Mouse (Mus musculus) heart, adult 2 months (tissue): ENCODE measurements at regions not wholly inside any gene's neighbourhood (a gene's known extent, or its start where the extent isn't known, plus 50 kb on each side); places are given as distances from the start of the nearest gene placed in this dataset.

ENCODE experiments used
- EP300 ChIP-seq: fragments of 200-500 bp; IDR thresholded peaks from 2 replicates; pipeline ENCODE4 v1.6.1; 2011; ENCODE audit warnings: low read depth, low read length, control low read depth; ENCODE audit not compliant: insufficient read depth
- POLR2A ChIP-seq: fragments of 200-500 bp; IDR thresholded peaks from 2 replicates; pipeline ENCODE4 v1.6.1; 2011; ENCODE audit warnings: mild to moderate bottlenecking, low read depth, low read length, control low read depth; ENCODE audit not compliant: insufficient read depth

DNA sequence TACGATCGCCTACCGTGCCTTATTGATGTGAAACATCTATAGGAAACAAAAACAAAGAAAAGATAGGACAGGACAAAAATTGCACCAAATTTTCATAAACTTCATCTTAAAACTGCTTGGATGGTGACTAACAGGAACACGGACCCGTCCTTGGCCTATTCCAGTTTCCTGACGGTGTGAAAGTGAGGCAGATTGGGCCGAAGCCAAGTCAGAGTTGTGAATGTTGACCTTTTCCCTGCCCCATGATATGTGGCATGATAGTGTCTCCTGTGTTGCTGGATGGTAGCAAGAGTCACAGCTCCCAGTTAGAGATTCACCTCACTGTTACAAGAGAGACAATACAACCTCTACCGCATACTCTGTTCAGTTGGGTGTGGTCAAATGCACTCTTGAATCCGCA is 195.8 kb downstream of the Pik3r1 start:
- no peak for TF ChIP-seq POLR2A
- TF ChIP-seq EP300, result no peak
